Comparison of ENCODE assay signal across 11 mouse cellular contexts in genomic region chr1:135637574-135638008, GRCm38 (mm10). TPM values are rescaled to one million over a fixed set of nuclear protein-coding genes. Genes with fewer than 3 reads are reported as not detected.
DNase-seq lines count a peak whose midpoint lies in the region; ATAC-seq and TF ChIP-seq lines count a peak whose summit lies in the region.
"Had no signal": no experiment of that assay in that cellular context is flagged by ENCODE, and none has a peak within 500 bp of the region (broad histone marks: within the 10 kb centered on the region; RNA-seq: fewer than 3 reads in every experiment).

No protein-coding gene starts in this region.

- H3K4me2 ChIP-seq in forebrain, embryonic 16.5 days (ENCODE audit: low read length) = no peak overlapping the region
- peak overlapping the region; percentile 65 for H3K4me2 ChIP-seq in myocyte (ENCODE audit: low read depth)
- H3K4me2 ChIP-seq: intestine, embryonic 15.5 days had no signal

- peaks cover 18% of the 10 kb centered on the region for H3K36me3 ChIP-seq in megakaryocyte, embryonic 14.5 days (replicated peaks; ENCODE audit: low read length)
- no peaks in the 10 kb centered on the region for H3K36me3 ChIP-seq in forebrain, embryonic 16.5 days (ENCODE audit: control insufficient read depth, insufficient read depth)
- H3K36me3 ChIP-seq in myocyte (ENCODE audit: control insufficient read depth, insufficient read depth) = no peaks in the 10 kb centered on the region
- no peaks in the 10 kb centered on the region for H3K36me3 ChIP-seq in limb, embryonic 10.5 days
- H3K36me3 ChIP-seq: intestine, embryonic 15.5 days had no signal

- H3ac ChIP-seq in myocyte (ENCODE audit: control insufficient read depth, insufficient read length) = no peak overlapping the region

- H3K4me1 ChIP-seq in megakaryocyte, embryonic 14.5 days = peaks cover 70% of the 10 kb centered on the region
- H3K4me1 ChIP-seq in forebrain, embryonic 16.5 days (replicated peaks; ENCODE audit: control insufficient read depth, insufficient read depth, low read length) = peaks cover 16% of the 10 kb centered on the region
- H3K4me1 ChIP-seq in limb, embryonic 10.5 days = peaks cover 29% of the 10 kb centered on the region
- H3K4me1 ChIP-seq: intestine, embryonic 15.5 days had no signal

- H3K27me3 ChIP-seq in megakaryocyte, embryonic 14.5 days (replicated peaks) = no peaks in the 10 kb centered on the region
- no peaks in the 10 kb centered on the region for H3K27me3 ChIP-seq in forebrain, embryonic 16.5 days (replicated peaks; ENCODE audit: control insufficient read depth, insufficient read depth, low read length)
- H3K27me3 ChIP-seq in myocyte (ENCODE audit: control insufficient read depth, insufficient read depth, insufficient read length) = no peaks in the 10 kb centered on the region
- no peaks in the 10 kb centered on the region for H3K27me3 ChIP-seq in limb, embryonic 10.5 days (ENCODE audit: low read depth, poor library complexity, severe bottlenecking)
- H3K27me3 ChIP-seq: intestine, embryonic 15.5 days had no signal

- no peak for ATAC-seq in megakaryocyte, adult 5-6 weeks (ENCODE audit: poor library complexity, severe bottlenecking)
- ATAC-seq in forebrain, embryonic 16.5 days = peak; percentile 57
- ATAC-seq: intestine, embryonic 15.5 days had no signal

- peaks cover 8% of the 10 kb centered on the region; the same call in 1 of the 2 replicates for H3K9me3 ChIP-seq in megakaryocyte, embryonic 14.5 days
- no peaks in the 10 kb centered on the region; the same call in 1 of the 2 replicates for H3K9me3 ChIP-seq in forebrain, embryonic 16.5 days (ENCODE audit: control insufficient read depth, low read length)
- H3K9me3 ChIP-seq in limb, embryonic 10.5 days (replicated peaks) = no peaks in the 10 kb centered on the region
- H3K9me3 ChIP-seq: intestine, embryonic 15.5 days had no signal

- no peak overlapping the region for H3K9ac ChIP-seq in forebrain, embryonic 16.5 days (replicated peaks; ENCODE audit: low read depth, low read length)
- H3K9ac ChIP-seq: intestine, embryonic 15.5 days had no signal

- no peak for TF ChIP-seq POLR2A in myocyte (IDR thresholded peaks at IDR 0.05; ENCODE audit: insufficient read length, low read depth)

- 8% methylated on average over 3 of the region's 3 CpGs for WGBS in forebrain, embryonic 16.5 days
- WGBS in limb, embryonic 10.5 days = 14% methylated on average over 3 of the region's 3 CpGs

- peak; percentile 52 for DNase-seq in NIH3T3 (ENCODE audit: low read depth)
- no peak for DNase-seq in limb, embryonic 10.5 days (ENCODE audit: low spot score)
- no peak for DNase-seq in thymus, postnatal 0 days (ENCODE audit: low spot score)
- DNase-seq: adrenal gland, postnatal 14 days; cerebellum, adult 18-20 months; left cerebral cortex, postnatal 4 days had no signal

- peaks cover 56% of the 10 kb centered on the region for H3K79me2 ChIP-seq in myocyte (ENCODE audit: control insufficient read depth, insufficient read depth)

- H3K4me3 ChIP-seq in megakaryocyte, embryonic 14.5 days (replicated peaks) = peak overlapping the region; percentile 73
- no peak overlapping the region for H3K4me3 ChIP-seq in forebrain, embryonic 16.5 days (replicated peaks; ENCODE audit: low read length)
- H3K4me3 ChIP-seq in myocyte = no peak overlapping the region
- H3K4me3 ChIP-seq in limb, embryonic 10.5 days = no peak overlapping the region
- H3K4me3 ChIP-seq: intestine, embryonic 15.5 days had no signal

- H3K27ac ChIP-seq in forebrain, embryonic 16.5 days (ENCODE audit: low read length) = peak overlapping the region; percentile 50
- H3K27ac ChIP-seq in limb, embryonic 10.5 days = no peak overlapping the region
- H3K27ac ChIP-seq: intestine, embryonic 15.5 days had no signal

TF ChIP-seq in myocyte, 11 proteins besides CTCF, POLR2A, EP300 and RAD21:
- TF ChIP-seq SRF (IDR thresholded peaks at IDR 0.05; ENCODE audit: control insufficient read depth, insufficient read length, low read depth) = no peak
- no peak for TF ChIP-seq E2F4 (IDR thresholded peaks at IDR 0.05; ENCODE audit: insufficient read depth)
- peak; percentile 52 for TF ChIP-seq USF1 (IDR thresholded peaks at IDR 0.05; ENCODE audit: low read depth)
- no peak for TF ChIP-seq MAX (IDR thresholded peaks at IDR 0.05; ENCODE audit: low read depth)
- TF ChIP-seq TCF12 (IDR thresholded peaks at IDR 0.05; ENCODE audit: insufficient read depth, poor library complexity, severe bottlenecking) = peak; percentile 11
- no peak for TF ChIP-seq CEBPB (IDR thresholded peaks at IDR 0.05; ENCODE audit: insufficient read depth, poor library complexity, severe bottlenecking)
- TF ChIP-seq REST (IDR thresholded peaks at IDR 0.05; ENCODE audit: insufficient read depth, insufficient read length) = no peak
- no peak for TF ChIP-seq MYOG (IDR thresholded peaks at IDR 0.05; ENCODE audit: control insufficient read depth in 1 of 3, insufficient read depth in 1 of 3, insufficient read length in 2 of 3, low read depth in 2 of 3)
- peak in 1 of 3 experiments; percentile 43 for TF ChIP-seq MYOD1 (IDR thresholded peaks at IDR 0.05; ENCODE audit: control insufficient read depth in 1 of 3, insufficient read length in 2 of 3, low read depth in 2 of 3)

RNA-seq across cellular contexts. Expression of gene Nav1, which starts 30.5 kb away (rescaled TPM):
- polyA plus RNA-seq in megakaryocyte, embryonic 14.5 days (2012; ENCODE audit: insufficient read depth, low replicate concordance) = 13.4 and 13.9 TPM in 2 replicates
- 36.2 and 44.1 TPM in 2 replicates for total RNA-seq in megakaryocyte, adult 5-6 weeks (2015)
- total RNA-seq in megakaryocyte, adult 5-6 weeks (2017) = 6.2 and 10.8 TPM in 2 replicates
- polyA plus RNA-seq in forebrain, embryonic 16.5 days (2015; fragmentation: Nextera tagmentation; extraction: Ambion mirVana) = 48.6 and 62.6 TPM in 2 replicates
- polyA plus RNA-seq in myocyte (2012; fragmentation: generic; extraction: Trizol) = 33.7 TPM
- 16.1 and 18.3 TPM in 2 replicates for polyA plus RNA-seq in limb, embryonic 10.5 days (2016; fragmentation: Nextera tagmentation; extraction: Ambion mirVana)
- 3.3 and 3.5 TPM in 2 replicates for polyA plus RNA-seq in thymus, postnatal 0 days (2015; fragmentation: Nextera tagmentation; extraction: Ambion mirVana)
